Mouse (Mus musculus) ES-E14 (cell line): ENCODE data around the gene Aff1.

ENCODE experiments used
- HCFC1 ChIP-seq: IDR thresholded peaks from 2 replicates; pipeline ENCODE4 v1.6.1; 2012; ENCODE audit warnings: low read length, inconsistent platforms, borderline replicate concordance; ENCODE audit not compliant: insufficient read depth
- MAFK ChIP-seq: IDR thresholded peaks from 2 replicates; pipeline ENCODE4 v1.6.1; 2014; ENCODE audit warnings: mild to moderate bottlenecking, low read depth, low read length, inconsistent platforms; ENCODE audit not compliant: insufficient read depth
- ZC3H11A ChIP-seq: IDR thresholded peaks from 2 replicates; pipeline ENCODE4 v1.6.1; 2012; ENCODE audit warnings: low read depth, mild to moderate bottlenecking, inconsistent platforms, low read length, borderline replicate concordance

GRCm38 (mm10) chr5:103754330-103755134 is 62.4 kb downstream of the Aff1 start:
- no peak for TF ChIP-seq ZC3H11A
- no peak for TF ChIP-seq HCFC1
- TF ChIP-seq MAFK: peak; percentile 90
